Mouse (Mus musculus) hindbrain, embryonic 16.5 days (tissue): ENCODE data around the gene 1700047I17Rik2. TPM values are rescaled to one million over a fixed set of nuclear protein-coding genes. Genes with fewer than 3 reads are reported as not detected.
"Not testable (repeated sequence)": the region's sequence is repeated elsewhere in the genome, so short reads cannot be mapped to it uniquely, and the experiment has no call there.

Experiments
- ATAC-seq: fragments of 200-750 bp; cut with Nextera tagmentation; 2 replicates; pipeline ENCODE4 v1.8.0; 2017; ENCODE audit warnings: moderate TSS enrichment, moderate library complexity
- H3K27ac ChIP-seq: fragments of 300-500 bp; sonication (generic); 2 replicates; pipeline ENCODE4 v1.5.1; 2014; ENCODE audit warnings: low read depth, mild to moderate bottlenecking, control low read depth, low read length, moderate library complexity
- H3K27me3 ChIP-seq: fragments of 300-500 bp; sonication (generic); replicated peaks from 2 replicates; pipeline ENCODE4 v1.6.1; 2014; ENCODE audit warnings: low read length; ENCODE audit not compliant: control insufficient read depth, insufficient read depth
- H3K36me3 ChIP-seq: fragments of 300-500 bp; sonication (generic); 2 replicates; pipeline ENCODE4 v1.6.1; 2014; ENCODE audit warnings: mild to moderate bottlenecking, low read length, moderate library complexity, mixed read lengths; ENCODE audit not compliant: control insufficient read depth, insufficient read depth
- H3K4me1 ChIP-seq: fragments of 300-500 bp; sonication (generic); 2 replicates; pipeline ENCODE4 v1.6.1; 2014; ENCODE audit warnings: low read depth, low read length; ENCODE audit not compliant: control insufficient read depth, insufficient read depth
- H3K4me2 ChIP-seq: fragments of 300-500 bp; sonication (generic); 2 replicates; pipeline ENCODE4 v1.6.1; 2014; ENCODE audit warnings: mild to moderate bottlenecking, low read length, control low read depth, moderate library complexity
- H3K4me3 ChIP-seq: fragments of 300-500 bp; sonication (generic); 2 replicates; pipeline ENCODE4 v1.5.1; 2014; ENCODE audit warnings: mild to moderate bottlenecking, low read length, control low read depth, moderate library complexity
- H3K9ac ChIP-seq: fragments of 300-500 bp; sonication (generic); 2 replicates; pipeline ENCODE4 v1.6.1; 2014; ENCODE audit warnings: low read depth, mild to moderate bottlenecking, control low read depth, low read length, moderate library complexity
- H3K9me3 ChIP-seq: fragments of 300-500 bp; sonication (generic); 2 replicates; pipeline ENCODE4 v1.6.1; 2014; ENCODE audit warnings: mild to moderate bottlenecking, low read length, moderate library complexity; ENCODE audit not compliant: control insufficient read depth
- WGBS: fragments of 180-500 bp; shearing (Covaris S2); extraction: QIAGEN DNeasy Blood & Tissue Kit; methylation state at CpG from one replicate; pipeline ENCODE4 v1.1.7; 2014; 5-methylcytosine and 5-hydroxymethylcytosine counted together
- polyA plus RNA-seq: library from polyadenylated mRNA; unstranded; fragments of >200 nt; fragmentation: Nextera tagmentation; extraction: Ambion mirVana; gene quantifications from 2 replicates; pipeline ENCODE4 v1.2.1, GENCODE M21; 2015

The 1700047I17Rik2 gene
- polyA plus RNA-seq, result not detected in 2 replicates

DNA sequence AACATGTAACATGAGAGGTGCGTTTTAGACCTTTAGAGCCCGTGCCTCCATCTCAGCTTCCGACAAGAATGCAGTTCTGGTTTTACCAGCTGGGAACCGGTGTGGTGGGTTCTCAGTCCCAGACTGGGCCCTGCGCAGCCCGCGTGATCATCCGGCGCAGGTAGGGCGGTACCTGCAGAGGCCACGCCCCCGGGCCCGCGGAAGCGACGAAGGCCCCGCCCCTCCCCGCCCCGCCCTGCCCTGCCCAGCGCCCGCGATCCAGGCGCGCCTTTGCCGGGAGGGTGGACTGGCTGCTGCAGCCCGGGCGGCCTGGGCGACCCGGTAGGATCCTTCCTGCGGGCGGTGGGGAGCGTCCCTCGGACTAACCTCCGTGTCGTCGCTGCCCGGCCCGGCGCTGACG lies at the start of gene 1700047I17Rik2:
TSS of gene 1700047I17Rik2 (plus strand) at position 287 of the 400 bp plus-strand sequence.
- not testable (repeated sequence) for H3K4me3 ChIP-seq, H3K27ac ChIP-seq, H3K4me2 ChIP-seq, H3K27me3 ChIP-seq, H3K36me3 ChIP-seq, H3K9me3 ChIP-seq, H3K4me1 ChIP-seq, H3K9ac ChIP-seq
- peak; percentile 99 for ATAC-seq
- WGBS, result no CpG with 5 or more reads among the region's 40 CpGs

DNA sequence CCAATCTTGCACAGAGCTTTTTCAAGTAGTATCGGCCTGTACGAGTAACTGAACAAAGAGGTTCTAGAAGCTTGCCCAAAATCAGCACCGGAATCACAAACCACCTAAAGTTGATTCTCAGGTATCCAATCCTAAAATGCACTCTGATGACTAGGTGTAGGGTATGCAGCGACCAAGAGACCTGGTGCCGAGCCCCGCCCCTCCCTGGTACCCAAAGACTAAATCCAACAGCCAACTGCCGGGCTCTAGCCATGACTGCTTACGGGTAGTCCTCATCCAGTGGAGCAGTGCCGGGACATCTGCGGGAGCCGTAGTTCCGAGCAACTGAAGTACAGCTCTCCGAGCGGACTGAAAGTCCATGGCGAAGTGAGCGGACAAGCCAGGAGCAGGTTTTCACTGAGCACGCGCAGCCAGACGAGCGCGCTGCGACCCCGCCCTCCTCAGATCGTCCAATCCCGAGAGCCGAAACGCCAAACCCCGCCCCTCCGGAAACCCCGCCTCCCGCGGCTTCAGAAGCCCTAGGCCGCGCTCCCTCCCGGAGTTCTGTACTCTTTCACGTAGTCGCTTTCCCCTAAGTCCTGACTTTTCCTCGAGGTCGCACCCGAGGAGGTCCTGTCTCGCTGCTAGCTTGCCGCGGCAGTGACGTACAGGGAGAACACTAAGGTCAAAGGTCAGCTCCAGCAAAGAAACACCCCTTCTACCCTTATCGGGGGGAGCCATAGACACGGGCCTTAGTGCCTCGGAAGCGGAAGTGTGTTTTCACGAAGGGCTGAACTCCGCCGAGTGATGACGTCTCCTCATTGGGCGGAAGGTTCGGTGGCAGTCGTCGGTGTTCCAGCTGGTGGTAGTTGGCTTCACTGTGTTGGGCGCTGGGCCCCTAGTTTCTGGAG lies 44.6 kb upstream of the 1700047I17Rik2 start, which contains the start of gene Srp54b:
TSS of gene Srp54b (plus strand) at position 546 of the 890 bp plus-strand sequence.
- not testable (repeated sequence) for H3K9me3 ChIP-seq, H3K4me2 ChIP-seq, H3K4me1 ChIP-seq, H3K27me3 ChIP-seq, H3K36me3 ChIP-seq, H3K27ac ChIP-seq, H3K9ac ChIP-seq
- peak; percentile 99 for ATAC-seq
- H3K4me3 ChIP-seq, result peak within 1 kb of the TSS; percentile 17; the same call in 1 of the 2 replicates
- no CpG with 5 or more reads among the region's 57 CpGs for WGBS

DNA sequence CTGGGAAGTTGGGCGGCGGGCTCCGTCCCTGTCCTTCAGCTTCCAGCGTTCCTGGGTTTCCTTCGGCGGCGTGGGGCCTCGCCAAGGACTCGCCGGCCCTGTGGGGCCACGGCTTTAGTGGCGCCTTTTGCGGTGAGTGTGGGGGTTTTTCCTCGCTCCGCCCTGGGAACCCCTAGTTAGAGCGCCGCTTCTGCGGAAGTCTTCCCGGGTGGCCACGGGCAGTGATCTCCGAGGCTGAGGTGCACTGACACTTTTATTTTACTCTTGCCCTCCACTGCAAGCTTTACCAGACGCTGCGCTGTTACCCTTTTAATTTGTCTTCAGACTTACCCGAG lies 44.0 kb upstream of the 1700047I17Rik2 start:
- not testable (repeated sequence) for H3K9ac ChIP-seq, H3K4me1 ChIP-seq, H3K27me3 ChIP-seq, H3K9me3 ChIP-seq, H3K27ac ChIP-seq, H3K36me3 ChIP-seq, H3K4me2 ChIP-seq
- peak overlapping the region; percentile 17; the same call in 1 of the 2 replicates for H3K4me3 ChIP-seq
- peak; percentile 56 for ATAC-seq
- WGBS, result 0% methylated on average over 8 of the region's 24 CpGs

DNA sequence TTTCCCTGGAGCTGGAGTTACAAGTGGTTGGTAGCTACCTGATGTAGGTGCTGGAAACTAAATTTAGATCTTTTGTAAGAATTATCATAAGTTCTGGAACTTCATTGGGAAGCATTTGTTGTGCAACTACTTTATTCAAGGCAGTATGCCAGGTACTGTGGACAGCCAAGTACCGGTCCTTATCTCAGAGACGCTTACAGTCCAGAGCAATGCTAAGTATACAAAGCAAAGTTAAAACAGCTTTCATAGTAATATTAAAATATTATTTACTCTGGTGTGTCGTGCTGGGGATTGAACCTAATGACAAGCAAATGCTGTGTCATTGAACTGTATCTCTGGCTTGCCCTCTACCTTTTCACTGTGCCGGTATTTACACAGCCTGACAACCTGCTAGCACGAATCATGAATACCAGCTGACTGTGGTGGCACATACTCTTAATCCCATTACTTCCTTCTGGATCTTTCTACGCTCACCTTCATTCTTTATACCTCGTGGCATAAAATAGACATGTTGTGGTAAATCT lies 32.3 kb upstream of the 1700047I17Rik2 start:
- not testable (repeated sequence) for H3K27ac ChIP-seq, H3K4me1 ChIP-seq, H3K27me3 ChIP-seq, H3K4me2 ChIP-seq, H3K9ac ChIP-seq, H3K9me3 ChIP-seq, H3K36me3 ChIP-seq, ATAC-seq, H3K4me3 ChIP-seq
- WGBS, result no CpG with 5 or more reads among the region's 7 CpGs

DNA sequence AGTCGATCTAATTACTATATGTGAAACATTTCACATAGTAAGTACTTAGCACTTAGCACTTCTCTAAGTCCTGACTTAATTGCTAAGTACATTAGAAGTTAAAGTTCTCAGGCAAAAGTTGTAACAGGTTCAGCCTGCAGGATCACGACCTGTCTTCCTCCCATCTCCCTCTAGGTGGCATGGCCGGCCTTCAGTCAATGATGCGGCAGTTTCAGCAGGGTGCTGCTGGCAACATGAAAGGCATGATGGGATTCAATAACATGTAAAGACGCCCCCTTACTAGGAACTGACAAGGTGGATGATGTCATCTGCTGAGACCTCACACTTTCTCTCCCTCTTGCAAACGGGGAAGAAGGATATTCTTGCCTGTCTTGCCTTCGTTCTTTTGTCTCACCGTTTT lies 11.7 kb upstream of the 1700047I17Rik2 start:
- no CpG with 5 or more reads among the region's 8 CpGs for WGBS
- not testable (repeated sequence) for H3K36me3 ChIP-seq, H3K4me2 ChIP-seq, ATAC-seq, H3K27me3 ChIP-seq, H3K4me3 ChIP-seq, H3K27ac ChIP-seq, H3K9ac ChIP-seq, H3K4me1 ChIP-seq, H3K9me3 ChIP-seq

DNA sequence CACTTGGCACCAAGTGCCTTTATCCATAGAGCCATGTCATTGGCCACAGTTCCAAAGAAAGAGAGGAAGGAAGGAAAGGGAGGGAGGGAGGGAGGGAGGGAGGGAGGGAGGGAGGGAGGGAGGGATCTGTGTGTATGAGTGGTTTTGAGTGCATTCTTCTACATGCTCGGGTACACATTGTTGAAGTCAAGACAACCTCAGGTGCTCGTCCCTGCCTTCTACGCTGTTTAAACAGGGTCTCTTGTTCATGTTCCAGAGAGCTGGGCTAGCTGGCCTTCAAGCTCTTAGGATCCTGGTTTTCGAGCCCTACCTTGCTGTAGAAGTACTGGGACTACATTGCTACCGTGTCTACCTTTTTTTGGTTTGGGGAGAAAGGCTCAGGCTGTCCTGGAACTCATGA lies 10.3 kb upstream of the 1700047I17Rik2 start:
- WGBS, result no CpG with 5 or more reads among the region's 5 CpGs
- H3K27me3 ChIP-seq, H3K4me2 ChIP-seq, H3K36me3 ChIP-seq, H3K9ac ChIP-seq, H3K4me3 ChIP-seq, H3K27ac ChIP-seq, H3K4me1 ChIP-seq, H3K9me3 ChIP-seq, ATAC-seq: not testable (repeated sequence)

DNA sequence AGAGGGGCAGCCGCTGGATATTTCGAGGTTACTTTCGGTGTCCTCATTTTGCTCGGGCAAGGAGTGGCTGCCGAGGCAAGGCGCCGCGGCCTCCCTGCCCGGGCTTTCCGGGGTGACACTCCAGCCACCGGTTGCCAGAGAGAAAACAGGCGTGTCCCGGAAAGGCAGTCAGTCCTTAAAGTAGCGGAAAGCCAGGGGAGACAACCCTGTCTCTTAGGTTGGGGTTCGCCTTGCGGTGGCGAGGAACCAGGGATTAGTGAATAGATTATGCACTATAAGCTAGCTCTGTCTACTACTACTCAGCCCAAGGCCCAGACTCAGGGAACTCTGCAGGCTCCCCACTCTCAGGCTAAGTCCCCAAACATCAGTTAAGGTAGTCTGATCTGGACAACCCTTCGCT lies 407 bp downstream of the 1700047I17Rik2 start:
- H3K4me3 ChIP-seq, H3K9ac ChIP-seq, H3K4me2 ChIP-seq, H3K36me3 ChIP-seq, H3K9me3 ChIP-seq, H3K27ac ChIP-seq, H3K4me1 ChIP-seq, H3K27me3 ChIP-seq: not testable (repeated sequence)
- WGBS, result no CpG with 5 or more reads among the region's 18 CpGs
- peak; percentile 53 for ATAC-seq

DNA sequence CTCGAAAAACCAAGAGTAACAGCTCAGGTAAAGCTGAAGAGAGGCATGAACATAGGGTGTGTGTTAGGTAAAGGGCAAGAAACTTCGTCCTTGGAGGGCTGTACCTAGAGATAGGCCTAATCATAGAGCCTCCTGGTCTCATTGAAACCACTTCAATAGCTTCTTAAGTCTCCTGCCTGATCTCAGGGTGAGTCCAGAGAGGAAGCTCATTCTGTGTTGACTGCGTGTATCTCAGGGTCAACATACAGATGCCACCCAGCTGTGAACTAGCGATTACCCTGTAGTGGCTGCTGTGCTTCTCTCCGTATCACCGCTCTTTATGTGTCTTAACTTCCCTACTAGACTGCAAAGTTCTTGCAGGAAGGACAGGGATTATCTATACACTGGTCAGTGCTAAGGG lies 13.6 kb downstream of the 1700047I17Rik2 start:
- not testable (repeated sequence) for H3K9me3 ChIP-seq, H3K27me3 ChIP-seq, H3K27ac ChIP-seq, H3K4me1 ChIP-seq, H3K4me3 ChIP-seq, H3K9ac ChIP-seq, H3K36me3 ChIP-seq, ATAC-seq, H3K4me2 ChIP-seq
- no CpG with 5 or more reads among the region's 6 CpGs for WGBS

DNA sequence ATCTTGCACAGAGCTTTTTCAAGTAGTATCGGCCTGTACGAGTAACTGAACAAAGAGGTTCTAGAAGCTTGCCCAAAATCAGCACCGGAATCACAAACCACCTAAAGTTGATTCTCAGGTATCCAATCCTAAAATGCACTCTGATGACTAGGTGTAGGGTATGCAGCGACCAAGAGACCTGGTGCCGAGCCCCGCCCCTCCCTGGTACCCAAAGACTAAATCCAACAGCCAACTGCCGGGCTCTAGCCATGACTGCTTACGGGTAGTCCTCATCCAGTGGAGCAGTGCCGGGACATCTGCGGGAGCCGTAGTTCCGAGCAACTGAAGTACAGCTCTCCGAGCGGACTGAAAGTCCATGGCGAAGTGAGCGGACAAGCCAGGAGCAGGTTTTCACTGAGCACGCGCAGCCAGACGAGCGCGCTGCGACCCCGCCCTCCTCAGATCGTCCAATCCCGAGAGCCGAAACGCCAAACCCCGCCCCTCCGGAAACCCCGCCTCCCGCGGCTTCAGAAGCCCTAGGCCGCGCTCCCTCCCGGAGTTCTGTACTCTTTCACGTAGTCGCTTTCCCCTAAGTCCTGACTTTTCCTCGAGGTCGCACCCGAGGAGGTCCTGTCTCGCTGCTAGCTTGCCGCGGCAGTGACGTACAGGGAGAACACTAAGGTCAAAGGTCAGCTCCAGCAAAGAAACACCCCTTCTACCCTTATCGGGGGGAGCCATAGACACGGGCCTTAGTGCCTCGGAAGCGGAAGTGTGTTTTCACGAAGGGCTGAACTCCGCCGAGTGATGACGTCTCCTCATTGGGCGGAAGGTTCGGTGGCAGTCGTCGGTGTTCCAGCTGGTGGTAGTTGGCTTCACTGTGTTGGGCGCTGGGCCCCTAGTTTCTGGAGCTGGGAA lies 30.5 kb downstream of the 1700047I17Rik2 start, which contains the start of gene Srp54c:
TSS of gene Srp54c (plus strand) at position 543 of the 894 bp plus-strand sequence.
- not testable (repeated sequence) for H3K4me2 ChIP-seq

More for the DNA sequence above, 30.5 kb downstream of the 1700047I17Rik2 start, which contains the start of gene Srp54c:
- H3K27ac ChIP-seq, H3K36me3 ChIP-seq, H3K27me3 ChIP-seq, H3K4me1 ChIP-seq, H3K9ac ChIP-seq, H3K9me3 ChIP-seq: not testable (repeated sequence)
- ATAC-seq, result peak; percentile 99
- H3K4me3 ChIP-seq, result peak within 1 kb of the TSS; percentile 35
- WGBS, result no CpG with 5 or more reads among the region's 57 CpGs
